Mouse (Mus musculus) C2C12 (cell line): ENCODE data around the gene Gas6.

Experiments
- CEBPB ChIP-seq: IDR thresholded peaks from one replicate; pipeline ENCODE4 v1.6.1; 2011; ENCODE audit warnings: low read depth, mild to moderate bottlenecking, control low read depth, moderate library complexity
- CTCF ChIP-seq: IDR thresholded peaks from one replicate; pipeline ENCODE4 v1.5.1; 2011; ENCODE audit not compliant: control insufficient read depth, insufficient read depth, insufficient read length
- MAX ChIP-seq: IDR thresholded peaks from one replicate; pipeline ENCODE4 v1.6.1; 2011; ENCODE audit warnings: mild to moderate bottlenecking, control low read depth
- MYOD1 ChIP-seq: IDR thresholded peaks from one replicate; pipeline ENCODE4 v1.6.1; 2011; ENCODE audit warnings: low read depth; ENCODE audit not compliant: control insufficient read depth, insufficient read length
- MYOG ChIP-seq: IDR thresholded peaks from one replicate; pipeline ENCODE4 v1.6.1; 2011; ENCODE audit not compliant: control insufficient read depth, insufficient read length; ENCODE audit errors: extremely low read depth
- USF1 ChIP-seq: IDR thresholded peaks from one replicate; pipeline ENCODE4 v1.6.1; 2011; ENCODE audit warnings: low read depth, mild to moderate bottlenecking, control low read depth, moderate library complexity

DNA sequence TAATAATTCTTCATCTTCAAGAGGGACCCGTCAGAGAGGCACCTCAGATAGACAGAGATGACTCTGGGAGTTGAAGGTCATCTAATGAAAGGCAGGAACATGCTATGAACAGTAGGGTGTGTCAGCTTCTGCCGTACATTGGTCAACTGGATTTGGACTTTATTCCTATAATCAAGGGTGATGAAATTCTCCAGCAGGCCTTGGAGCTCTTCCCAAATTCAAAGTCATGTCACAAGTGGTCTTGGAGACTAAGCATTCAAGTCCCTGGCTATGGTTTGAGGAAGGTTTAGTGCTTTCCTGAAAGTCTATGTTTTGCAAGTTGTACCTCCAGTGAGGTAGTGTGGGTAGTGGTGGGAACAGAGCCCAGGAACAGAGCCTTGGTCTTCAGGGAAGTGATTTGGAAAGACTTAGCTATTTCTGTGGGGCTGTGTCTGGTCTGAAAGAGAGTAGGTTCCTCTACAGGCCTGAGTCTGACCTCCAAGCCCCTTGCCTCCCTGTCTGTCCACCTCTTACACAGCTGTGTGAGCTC lies 75.1 kb downstream of the Gas6 start:
- TF ChIP-seq USF1 = no peak
- no peak for TF ChIP-seq CEBPB
- TF ChIP-seq CTCF = no peak
- TF ChIP-seq MAX = no peak
- TF ChIP-seq MYOG = no peak
- no peak for TF ChIP-seq MYOD1
